Mouse (Mus musculus) layer of hippocampus, postnatal 14 days (tissue): ENCODE measurements around the gene Tead1. TPM values are rescaled to one million over a fixed set of nuclear protein-coding genes. Genes with fewer than 3 reads are reported as not detected.

Experiments used
- DNase-seq, 2 experiments: peaks; one replicate each; pipeline ENCODE4 v3.0.0; 2021 to 2022; ENCODE audit warnings: low spot score in 2 of 2, mixed read lengths in 1 of 2
- long read RNA-seq, 2 experiments: library from polyadenylated mRNA; stranded (forward); transcript quantifications; one replicate each; pipeline ENCODE4 v2.0.0; 2021
- total RNA-seq, 2 experiments: library from RNA; stranded (reverse); gene quantifications; 2 replicates each; pipeline ENCODE4 v1.2.3; 2021

Tead1 gene
- 10 to 100 TPM; 30.7 to 34.3 TPM for total RNA-seq
- long read RNA-seq, experiment 1, partial matches to known transcripts, result 0 of 6 reads
- long read RNA-seq, experiment 1, other reads (novel, unspliced or antisense), result 5 of 6 reads
- long read RNA-seq, experiment 2, partial matches to known transcripts, result 0 of 4 reads
- long read RNA-seq, experiment 2, other reads (novel, unspliced or antisense), result 4 of 4 reads

DNA sequence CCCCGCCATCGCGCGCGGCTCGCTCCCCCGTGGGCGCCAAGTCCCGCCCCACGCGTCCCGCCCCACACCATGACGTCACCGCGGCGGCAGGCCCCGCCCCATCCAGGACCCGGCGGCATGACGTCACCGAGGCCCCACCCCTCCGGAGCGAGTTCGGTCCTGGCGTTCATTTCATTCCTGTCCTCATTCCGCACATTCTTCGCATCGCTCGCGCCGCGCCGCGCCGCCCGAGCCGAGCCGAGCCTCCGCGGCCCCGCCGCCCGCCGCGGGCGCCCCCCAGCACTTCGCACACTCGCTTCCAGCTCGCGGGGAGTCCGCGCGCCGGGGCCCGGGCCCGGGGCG, at the start of gene Tead1:
Gene Tead1 (plus strand): TSS at position 148 of the 342 bp plus-strand sequence.
- peak; percentile 94 to 95 for DNase-seq

DNA sequence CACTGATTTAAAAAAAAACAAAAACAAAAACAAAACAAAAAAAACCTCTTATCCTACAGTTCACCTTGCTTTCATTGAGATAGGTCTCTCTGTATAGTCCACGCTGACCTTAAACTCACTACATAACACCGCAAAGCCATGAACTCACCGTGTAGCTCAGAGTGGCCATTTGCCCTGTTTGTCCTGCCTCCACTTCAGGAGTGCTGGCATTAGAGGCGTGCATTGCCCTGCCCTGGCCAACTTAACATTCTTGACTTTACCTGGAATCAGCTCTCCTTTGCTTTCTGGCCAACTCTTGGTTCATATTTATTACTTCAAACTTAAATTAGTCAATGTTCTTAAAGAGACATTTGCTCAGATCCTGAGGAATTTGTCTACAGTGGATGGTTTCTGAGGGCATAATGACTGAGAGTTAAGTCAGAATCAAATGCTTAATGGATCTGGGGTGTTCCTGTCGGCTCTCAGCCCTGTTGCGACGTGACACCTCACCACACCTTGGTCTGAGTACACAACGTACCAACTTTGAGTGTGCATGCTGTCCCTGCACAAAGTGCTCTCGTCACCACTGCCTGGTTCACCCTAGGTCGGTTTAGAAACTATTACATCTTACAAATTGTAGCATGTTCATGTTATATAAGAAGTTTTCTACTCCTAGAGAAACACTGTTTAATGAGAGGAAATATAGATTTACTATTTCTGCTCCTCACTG, 44.5 kb upstream of the Tead1 start:
- no peak for DNase-seq

DNA sequence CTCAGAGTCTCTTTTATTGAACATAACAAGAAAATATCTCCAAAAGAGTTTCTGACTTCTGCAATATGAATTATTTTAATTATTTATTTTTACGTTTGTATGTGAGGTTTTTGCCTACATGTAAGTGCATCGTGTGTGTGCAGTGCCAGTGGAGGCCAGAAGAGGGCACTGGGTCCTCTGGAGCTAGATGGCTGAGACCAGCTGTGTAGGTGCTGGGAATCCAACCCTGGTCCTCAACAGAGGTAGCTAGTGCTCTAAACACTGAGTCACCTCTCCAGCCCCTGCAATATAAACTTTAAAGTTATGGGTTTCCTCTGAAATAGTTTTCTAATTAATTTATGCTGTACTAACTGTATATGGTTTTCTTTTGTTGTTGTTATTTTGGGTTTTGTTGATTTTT, 43.2 kb upstream of the Tead1 start:
- no peak for DNase-seq

DNA sequence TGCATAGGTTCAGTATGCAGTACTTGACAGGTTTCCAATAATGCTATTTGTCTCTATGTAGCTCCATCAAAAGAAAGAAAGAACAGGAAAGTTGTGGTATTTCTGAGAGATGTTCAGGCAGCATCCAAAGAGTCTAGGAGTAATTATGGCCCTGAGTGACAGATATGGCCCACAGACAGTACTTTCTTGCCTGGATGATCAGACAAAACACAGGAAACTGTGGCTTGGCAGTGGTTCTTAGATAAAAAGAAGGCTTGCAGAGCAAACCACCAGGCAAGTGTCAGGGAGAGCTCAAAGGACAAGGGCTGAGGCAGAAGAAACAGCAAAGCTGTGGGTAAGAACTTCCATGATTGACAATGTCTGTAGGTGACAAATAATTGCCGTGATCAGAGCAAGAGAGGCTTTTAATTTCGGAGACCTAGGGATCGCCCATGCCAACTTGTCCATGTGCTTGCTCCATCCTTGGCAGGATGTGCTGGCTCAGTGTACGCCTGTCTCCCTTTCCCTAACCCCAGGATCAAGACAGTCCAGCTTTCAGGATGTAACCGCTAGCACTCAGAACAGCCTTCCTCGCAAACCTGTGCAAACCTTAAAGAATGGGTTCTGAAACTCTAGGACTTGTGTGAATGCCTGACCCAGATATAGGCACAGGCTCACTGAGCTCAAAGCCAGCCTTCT, 35.1 kb upstream of the Tead1 start:
- DNase-seq, result no peak

DNA sequence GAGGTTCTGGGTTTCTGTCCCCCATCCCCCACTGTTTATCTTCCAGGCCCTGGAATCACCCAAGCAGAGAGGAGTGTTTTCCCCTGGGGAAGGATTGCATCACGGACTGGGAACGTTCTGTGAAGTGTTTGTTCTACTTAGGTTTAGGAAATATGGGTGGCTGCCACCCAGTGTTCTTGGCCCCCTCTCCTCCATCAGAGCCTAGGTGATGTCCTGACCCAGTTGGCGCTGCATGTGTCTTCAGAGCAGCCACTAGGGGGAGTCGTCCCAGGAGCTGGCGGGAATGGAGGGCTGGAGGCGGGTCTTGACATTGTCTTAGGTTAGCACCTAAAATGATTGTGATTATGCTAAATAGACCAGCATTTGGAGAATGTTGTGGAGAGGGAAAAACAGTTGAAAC, 34.4 kb upstream of the Tead1 start:
- no peak for DNase-seq

DNA sequence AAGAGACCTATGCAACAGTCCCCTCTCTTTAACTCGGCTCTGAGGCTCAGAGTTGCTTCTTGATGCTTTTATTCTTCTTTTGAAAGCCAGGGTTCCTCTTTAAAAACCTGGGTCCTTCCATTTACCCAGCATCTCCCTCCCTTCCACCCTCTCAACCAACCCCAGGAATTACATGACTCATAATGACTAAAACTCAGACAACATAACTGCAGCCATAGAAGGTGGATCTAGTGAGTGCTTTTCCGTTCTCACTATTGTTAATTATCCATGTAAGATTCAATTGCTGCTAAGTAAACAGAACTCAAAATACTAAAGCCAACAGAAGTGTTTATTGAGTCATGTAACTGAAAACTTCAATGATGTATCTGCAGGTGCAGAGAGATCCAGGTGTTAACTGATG, 33.4 kb upstream of the Tead1 start:
- no peak for DNase-seq

DNA sequence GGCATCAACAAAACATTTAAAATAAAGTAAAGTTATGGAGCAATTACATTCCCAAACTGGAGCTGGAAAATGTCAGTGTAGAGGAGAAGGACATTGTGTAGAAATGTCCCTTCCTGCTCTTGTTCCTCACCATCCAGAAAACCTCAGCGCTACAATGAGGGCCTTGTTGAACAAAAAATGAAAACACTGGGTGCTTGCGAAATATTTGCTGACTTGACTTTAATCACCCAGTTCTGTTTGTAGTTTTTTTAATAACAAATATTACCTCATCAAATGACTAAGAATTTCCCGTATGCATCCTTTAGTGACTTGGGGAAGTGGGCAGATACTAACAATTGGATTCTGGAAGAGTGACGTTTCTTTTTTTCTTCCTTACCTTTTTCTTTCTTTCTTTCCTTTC, 31.7 kb upstream of the Tead1 start:
- DNase-seq, result no peak

DNA sequence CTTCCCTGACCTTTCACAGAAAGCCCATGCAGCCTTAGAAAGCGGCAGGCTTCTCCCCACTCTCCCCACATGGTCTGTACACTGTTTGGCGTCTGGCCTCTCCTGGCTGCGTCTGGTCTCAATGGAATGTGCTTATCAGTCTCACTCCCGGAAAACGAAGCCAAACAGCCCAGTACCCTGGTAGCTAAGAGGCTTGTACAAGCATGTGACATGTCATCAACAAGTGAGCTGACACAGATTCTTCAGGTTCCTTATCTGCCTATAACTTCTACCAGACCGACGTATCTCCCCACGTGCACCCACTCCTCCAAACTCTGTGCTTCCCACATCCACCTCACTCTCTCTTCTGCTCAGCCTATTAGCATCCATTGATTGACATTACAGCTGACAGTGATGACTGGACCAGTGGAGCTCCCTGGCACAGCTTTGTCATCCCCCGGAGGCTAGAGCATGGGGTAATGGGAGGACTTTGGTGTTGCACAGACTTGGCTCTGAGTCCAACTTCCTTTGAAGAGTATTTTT, 22.9 kb upstream of the Tead1 start:
- DNase-seq, result no peak

DNA sequence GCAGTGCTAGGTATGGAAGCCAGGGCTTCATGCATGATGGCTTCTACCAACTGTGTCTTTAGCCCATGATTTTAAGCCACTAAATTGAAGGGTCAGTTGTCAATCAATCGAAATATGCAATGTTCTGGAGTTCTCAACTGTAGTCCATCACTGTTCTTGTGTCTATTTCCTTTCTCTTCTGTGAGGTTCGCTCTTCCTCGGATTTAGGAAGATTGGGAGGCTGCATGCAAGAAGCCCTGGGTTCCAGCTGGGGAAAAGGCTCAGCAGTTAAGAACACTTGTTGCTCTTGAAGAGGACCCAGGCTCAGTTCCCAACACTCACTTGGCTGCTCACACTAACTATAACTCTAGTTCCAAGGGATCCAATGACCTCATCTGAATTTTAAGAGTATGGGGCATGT, 20.2 kb upstream of the Tead1 start:
- no peak for DNase-seq

DNA sequence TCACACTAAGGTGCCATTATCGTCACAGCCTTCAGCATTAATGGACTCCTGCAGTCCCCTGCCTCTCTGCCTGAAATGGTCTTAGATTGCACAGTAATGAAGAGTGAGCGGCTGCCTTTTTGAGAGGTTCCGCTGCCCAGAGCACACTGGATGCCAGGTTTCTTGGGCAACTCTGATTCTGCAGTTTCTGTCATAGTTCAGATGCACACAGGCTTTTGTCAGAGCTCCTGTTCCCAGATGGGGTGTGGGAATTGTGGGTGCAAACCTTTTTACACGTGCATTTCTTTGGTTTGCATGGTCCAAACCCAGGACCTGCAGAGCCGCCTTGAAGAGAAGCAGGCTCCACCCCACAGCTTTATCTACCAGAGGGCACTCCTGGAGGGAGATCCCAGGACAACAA, 19.3 kb upstream of the Tead1 start:
- DNase-seq, result no peak

DNA sequence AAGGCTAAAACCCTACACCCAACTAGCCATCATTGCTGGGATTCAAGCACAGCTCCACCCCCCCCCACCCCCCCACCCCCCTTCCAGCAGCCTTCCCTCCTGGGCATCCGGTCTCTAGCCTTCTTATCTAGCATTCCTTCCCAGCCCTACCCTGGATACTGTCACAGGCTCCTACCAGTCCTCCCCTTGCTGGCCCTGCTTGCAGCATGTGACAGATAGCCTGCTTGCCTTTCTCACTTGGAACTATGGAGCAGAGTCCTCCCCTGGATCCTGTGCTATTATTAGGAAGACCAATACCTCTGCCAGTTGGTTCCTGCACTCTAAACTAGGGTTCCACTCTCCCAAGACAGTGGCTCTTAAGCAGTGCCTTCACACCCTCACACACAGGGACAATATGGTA, 18.8 kb upstream of the Tead1 start:
- DNase-seq, result no peak

DNA sequence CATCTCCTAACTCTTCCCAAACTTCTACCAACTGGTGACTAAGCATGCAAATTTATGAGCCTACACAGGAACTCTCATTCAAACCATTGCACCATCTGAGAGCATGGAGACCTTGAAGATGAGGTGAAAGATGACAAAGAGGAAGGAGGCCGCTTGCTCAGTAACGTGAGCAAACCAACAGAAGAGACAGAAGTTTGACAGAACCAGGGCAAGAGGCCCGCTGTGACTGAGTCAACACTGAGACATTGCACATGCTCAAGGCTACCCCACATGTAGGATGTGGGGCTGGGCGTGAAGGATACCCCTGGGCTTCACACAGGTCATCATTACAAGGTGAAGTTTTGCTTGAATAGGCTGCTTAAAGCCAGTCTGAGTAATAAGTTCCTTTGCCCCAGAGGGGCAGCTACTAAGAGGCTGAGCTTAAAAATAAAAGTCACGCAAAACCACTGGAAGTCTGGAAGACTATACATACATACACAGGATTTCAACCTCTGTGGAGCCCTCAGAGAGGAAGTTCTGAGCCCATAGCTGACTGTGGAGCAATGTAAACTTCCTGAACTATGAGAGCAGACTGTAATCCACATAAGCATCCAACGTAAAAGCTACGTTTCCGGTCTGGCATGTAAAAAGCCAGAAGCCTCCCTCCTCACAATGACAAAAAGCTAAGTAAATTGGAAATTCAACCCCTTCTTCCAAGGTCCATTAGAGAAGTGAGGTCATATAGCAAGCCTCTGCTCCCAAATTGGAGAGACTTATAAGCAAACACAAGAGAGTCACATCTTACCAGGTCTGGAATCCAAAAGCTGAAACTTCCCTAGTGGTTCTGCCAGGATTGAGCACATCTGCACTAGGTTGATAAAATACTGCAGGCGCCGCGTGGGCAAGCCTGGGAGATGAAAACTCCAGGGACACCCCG, 16.5 kb upstream of the Tead1 start:
- DNase-seq, result no peak

DNA sequence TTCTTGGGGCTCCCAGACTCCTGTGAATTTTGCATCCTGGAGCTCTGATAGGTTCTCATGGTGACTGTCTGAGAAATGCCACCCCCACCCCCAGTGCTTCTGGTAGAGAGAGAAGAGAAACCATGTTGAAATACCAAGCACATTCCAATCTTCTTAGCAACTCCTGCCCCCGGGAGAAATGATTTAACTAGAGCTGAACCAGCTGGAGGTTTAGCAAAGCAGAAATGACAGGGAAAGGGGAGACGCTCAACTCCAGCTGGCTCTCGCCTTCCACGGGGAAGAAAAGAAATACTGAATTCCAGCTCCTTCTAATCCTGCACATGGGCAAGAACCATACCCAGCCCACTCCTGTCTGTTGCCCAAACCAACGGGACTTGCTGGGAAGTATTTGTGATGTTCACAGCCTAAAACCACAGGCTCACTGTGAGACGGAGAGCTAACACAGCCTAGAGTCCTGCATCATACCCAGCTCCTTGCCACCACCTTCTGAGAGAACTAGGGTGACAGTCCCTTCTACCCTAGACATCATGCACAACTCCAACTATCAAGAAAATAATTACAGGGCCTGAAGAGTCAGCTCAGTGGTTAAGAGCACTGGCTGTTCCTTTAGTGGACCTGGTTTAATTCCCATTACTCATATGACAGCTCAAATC, 15.7 kb upstream of the Tead1 start:
- peak; percentile 28 to 52 for DNase-seq

DNA sequence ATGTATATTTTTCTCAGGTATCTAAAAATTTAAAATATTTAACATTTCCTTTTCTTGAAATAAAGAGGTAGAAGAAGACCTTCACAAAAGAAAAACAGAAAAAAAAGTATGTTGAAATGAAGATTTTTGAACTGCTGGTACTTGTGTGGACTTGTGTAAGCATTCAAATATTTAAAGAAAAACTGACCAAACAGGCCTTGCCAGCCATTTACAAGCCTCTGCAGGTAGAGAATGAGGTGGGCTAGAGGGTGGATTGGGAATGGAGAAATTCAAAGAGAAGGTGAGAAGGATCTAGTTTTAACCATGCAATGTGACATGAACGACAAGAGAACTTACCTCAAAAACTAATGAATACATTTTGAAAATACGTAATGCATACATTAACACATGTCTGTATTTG, 9.1 kb upstream of the Tead1 start:
- DNase-seq, result no peak

DNA sequence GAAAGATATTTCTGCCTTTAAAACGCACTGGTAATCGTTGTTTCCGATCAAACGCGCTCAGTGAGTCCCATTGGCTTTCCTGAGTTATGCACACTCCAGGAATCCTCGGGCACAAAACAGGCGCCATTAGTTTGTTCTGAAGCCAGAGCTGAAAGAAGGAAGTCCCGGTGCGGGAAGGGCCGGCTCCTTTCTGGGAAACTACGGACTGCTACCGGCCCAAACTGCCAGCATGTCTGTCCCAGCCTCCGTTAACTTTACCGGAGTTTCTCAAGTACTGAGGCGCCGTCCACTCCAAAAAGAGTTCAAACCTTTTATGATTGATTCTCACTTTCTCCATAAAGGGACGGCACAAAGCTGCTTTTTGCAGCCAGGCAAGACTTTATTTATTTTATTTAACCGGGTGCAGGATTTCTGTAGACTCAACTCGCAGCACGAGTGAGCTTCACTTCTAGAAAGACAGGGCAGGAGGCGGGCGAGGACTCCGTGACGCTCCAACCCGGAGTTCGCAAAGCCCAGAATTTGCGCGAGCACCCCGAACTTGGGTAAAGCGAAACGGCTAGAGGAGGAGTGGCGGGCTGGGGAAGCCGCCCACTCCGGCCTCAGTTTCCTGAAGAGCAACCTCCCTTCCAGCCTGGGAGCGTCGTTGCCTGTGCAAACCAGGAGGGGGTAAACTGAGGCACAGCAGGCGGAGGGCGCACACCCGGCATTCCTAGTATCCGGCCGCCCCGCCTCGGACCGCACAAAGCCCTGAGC, 524 bp upstream of the Tead1 start:
- DNase-seq, result peak; percentile 43 to 44

DNA sequence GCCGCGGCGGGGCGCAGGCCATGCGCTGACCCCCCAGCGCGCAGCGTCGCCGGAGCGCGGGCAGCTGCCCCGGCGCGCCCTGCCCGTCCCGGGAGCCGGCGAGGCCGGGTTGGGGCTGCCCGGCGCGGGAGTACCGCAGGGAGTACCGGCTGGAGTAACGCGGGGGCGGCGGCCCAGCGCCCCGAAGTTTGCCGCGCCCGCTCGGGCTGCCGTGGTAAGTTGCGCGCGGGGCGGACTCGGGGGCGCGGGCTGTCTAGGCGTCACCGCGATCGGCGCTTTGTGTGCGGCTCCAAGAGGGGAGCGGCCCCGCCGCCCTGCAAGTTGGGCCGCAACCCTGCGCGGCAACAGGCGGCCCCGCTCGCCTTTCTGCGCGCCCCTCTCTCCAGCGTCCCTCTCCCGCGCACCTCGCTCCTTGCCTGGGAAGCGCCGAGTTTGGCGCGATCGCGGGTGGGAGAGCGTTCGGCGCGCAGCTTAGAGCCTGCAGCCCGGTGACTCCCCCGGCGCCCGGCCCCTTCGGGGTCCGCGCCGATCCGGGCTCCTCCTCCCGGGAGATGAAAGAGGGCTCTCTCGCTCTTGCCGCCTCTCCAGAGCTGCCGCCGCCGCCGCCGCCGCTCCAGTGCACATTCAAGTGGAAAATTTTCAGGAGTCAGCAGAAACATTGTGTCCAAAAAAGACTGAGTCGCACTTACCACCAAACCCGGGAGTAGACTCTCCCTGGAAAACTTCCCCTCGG, 561 bp downstream of the Tead1 start:
- peak; percentile 56 to 68 for DNase-seq

DNA sequence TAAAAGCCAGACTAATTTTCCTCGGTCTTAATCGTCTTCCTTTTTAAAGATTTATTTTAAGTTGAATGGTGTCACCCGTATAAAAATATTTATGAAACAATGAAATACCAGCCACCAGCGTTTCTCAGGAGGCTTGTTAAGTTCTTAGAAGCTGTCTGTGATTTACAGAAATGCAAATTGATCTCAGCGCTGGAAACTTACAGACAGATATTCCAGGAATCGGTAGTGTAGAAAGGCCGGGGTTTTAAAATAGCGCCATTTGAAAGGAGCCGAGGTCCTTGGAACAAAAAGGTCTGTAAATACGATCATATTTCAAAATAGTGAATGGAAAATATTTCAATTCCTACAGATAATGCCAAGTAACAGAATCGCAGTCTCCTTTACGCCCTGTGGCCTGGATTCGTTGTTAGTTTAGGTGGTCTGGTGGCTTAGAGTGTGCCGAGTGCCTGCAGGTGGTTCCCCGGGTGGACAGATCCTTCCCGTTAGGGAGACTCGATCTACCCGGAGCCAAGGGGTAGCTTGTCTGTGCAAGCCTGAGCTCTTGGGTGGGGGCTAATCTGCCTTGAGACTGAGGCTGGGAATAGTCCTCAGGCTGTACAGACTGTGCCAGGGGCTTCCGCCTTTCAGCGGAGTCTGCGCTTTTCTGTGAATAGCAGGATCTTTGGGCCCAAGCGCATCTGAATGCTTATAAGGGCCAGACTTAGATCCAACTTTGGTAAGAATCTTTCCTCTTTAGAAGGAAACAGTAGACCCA, 1.6 kb downstream of the Tead1 start:
- peak; percentile 36 to 65 for DNase-seq
